Mouse (Mus musculus): ENCODE results near the gene Hexdc. TPM values are rescaled to one million over a fixed set of nuclear protein-coding genes. Genes with fewer than 3 reads are reported as not detected.
A peak's percentile ranks its signal among the peaks of the same experiment; 100 is the strongest.

Gene Hexdc
- total RNA-seq, 2 experiments from 2014 or later: 21.2 to 26.8 TPM

DNA sequence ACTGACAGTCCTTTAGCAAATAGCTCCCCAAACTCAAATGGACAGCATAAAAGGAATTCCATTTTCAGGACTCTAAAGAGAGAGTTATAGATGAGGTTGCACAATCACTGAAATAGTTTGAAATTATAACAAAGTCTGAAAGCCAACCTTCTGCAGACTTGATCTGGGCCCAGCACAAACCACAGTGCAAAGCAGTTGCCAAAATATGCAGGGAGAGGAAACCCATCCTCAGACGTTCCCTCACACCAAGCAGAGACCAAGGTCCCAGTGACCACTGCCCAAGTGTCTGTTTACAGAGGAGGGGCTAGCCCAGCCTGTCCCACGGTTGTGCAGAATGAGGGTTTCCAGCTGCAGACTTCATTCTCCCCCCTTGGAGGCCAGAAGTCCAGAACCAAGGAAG, 5.6 kb upstream of the Hexdc start:
- no peak for TF ChIP-seq CTCF (IDR thresholded peaks at IDR 0.05)
- Histone ChIP-seq H3K4me3 (no peak overlapping the region), H3K27ac (no peak overlapping the region)
- no peak for DNase-seq (ENCODE audit: extremely low spot score in 1 of 2, low spot score in 2 of 2)
- intact Hi-C loops (cut with DNase I): no loop called here

DNA sequence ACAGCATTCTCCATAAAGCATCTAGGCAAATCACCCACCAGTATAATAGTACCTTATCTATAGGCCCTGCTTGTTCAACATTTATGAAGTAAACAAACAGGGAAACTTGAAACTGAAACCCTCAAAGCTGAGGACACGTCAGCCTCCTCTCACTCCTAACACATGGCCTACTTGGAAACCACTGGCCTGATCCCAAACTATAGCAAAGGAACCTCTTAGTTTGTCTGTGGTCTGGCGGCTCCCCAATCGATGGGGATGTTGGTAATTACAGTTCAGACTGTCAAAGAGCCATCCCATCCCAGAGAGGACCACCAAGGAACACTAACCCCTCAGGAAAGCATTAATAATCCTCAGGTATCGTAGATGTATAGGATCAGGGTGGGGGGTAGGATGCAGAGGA, 4.4 kb upstream of the Hexdc start:
- H3K27ac ChIP-seq: no peak overlapping the region
- no peak overlapping the region for H3K4me3 ChIP-seq
- TF ChIP-seq CTCF (IDR thresholded peaks at IDR 0.05): no peak
- DNase-seq (ENCODE audit: extremely low spot score in 1 of 2, low spot score in 2 of 2): no peak
- intact Hi-C loops (cut with DNase I): no loop called here

DNA sequence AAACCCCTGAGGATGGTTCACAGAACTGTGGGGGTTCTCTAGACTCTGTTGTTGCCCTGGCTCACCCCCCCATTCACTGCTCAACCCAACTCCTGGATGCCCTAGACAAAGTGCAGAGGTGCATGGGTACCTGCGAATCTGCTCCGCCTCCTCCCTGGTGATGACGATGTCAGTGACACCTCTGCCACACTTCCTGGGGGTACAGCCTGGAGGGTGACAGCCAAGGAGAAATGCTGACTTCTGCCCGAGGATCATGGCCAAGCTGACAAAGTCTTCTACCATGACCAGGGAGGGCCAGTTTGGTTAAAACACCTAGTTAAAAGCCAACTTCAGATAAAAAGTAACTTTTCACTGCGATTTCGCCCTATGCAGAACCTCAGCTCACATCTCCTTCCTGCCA, 3.5 kb upstream of the Hexdc start:
- intact Hi-C loops (cut with DNase I): no loop called here
- TF ChIP-seq CTCF (IDR thresholded peaks at IDR 0.05): no peak
- no peak for DNase-seq (ENCODE audit: extremely low spot score in 1 of 2, low spot score in 2 of 2)
- Histone ChIP-seq H3K4me3 (no peak overlapping the region), H3K27ac (no peak overlapping the region)

DNA sequence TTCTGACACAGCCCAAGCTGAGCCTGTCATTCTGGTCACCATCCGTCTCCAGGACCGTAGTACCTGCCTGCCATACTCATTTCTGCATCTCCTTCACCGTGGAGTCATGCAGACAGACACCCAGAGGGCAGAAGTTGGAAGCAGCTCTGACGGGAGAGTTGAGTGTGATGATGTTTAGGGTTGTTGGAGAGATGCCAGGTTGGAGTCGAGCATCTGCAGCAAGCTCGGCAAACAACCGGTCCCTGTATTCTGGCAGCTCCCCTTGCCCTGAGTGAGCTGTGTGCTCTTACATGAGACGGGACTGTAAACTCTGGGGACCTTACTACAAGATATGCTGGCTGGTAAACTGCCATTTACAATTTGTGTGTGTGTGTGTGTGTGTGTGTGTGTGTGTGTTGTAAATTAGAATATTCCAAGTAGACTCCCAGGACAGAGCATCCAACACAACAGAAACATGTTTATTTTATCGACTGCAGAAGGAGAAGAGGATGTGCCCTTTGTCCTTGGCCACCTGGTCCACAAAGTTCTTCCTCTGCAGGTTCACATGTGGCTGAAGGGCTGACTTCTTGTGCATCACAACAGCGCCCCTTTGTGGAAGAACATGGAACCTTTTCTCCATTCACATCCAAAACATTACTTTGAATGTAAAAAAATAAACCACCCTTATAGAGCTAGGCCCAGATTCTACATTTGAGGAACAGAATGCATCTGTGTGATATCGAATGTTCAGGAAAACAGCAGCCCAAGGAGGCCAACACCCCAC, 2.6 kb upstream of the Hexdc start:
- TF ChIP-seq CTCF (IDR thresholded peaks at IDR 0.05): peak; percentile 59
- no peak for DNase-seq (ENCODE audit: extremely low spot score in 1 of 2, low spot score in 2 of 2)
- no peak overlapping the region for H3K27ac ChIP-seq
- no peak overlapping the region for H3K4me3 ChIP-seq
- intact Hi-C loops (cut with DNase I): no loop called here

DNA sequence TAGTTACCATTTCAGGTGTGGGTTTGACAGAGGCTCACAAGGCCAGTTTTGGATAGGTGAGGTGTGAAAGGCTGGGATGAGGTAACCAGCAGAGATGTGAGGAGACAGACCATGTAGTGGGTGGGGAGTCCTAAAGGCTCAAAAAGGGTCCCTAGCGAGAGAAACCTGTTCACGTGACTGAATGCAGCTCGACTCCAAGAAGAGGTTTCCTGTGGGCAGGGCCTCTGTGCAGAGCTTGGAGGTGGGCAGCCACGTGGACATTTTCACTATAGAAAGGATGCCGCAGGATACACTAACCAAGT, 423 bp upstream of the Hexdc start:
- peak overlapping the region; percentile 93 for H3K4me3 ChIP-seq
- intact Hi-C loops (cut with DNase I): no loop called here
- DNase-seq (ENCODE audit: extremely low spot score in 1 of 2, low spot score in 2 of 2): no peak
- H3K27ac ChIP-seq: peak overlapping the region; percentile 47
- no peak for TF ChIP-seq CTCF (IDR thresholded peaks at IDR 0.05)

DNA sequence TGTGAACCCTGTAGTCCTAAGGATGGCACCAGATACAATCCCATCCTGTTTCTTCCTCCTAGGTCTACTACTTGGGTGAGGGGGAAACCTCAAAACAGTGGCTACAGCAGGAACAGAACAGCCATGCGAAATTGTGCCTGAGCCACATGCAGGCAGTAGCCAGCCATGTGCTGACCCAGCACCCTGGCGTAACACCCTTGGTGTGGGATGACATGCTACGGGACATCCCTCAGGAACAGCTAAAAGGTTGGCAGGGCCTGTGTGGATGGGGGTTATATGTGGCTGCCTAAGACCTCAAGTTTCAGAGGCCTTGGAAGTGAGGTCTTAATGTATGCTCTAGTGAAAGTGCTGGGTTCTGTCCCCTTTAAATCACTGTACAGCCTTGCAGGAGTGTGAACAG, 12.6 kb downstream of the Hexdc start:
- no peak for DNase-seq (ENCODE audit: extremely low spot score in 1 of 2, low spot score in 2 of 2)
- TF ChIP-seq CTCF (IDR thresholded peaks at IDR 0.05): no peak
- intact Hi-C loops (cut with DNase I): no loop called here
- Histone ChIP-seq H3K4me3 (no peak overlapping the region), H3K27ac (no peak overlapping the region)

DNA sequence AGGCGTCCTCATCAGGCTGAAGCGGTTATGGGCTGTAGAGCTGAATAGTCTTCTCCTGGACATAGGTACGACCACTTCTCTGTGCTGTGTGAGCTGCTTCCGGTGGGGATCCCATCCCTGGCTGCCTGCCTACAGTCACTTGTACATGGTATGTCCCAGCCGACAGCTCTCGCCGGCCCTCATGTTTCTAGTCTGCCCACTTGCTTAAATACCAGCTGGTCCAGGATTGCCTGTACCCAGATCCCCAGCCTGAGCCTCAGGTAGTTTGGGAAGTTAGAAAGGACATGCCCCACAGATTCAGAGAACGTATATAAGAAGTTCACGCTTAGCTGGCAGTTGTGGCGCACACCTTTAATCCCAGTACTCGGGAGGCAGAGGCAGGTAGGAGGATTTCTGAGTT, 15.5 kb downstream of the Hexdc start:
- intact Hi-C loops (cut with DNase I): no loop called here
- Histone ChIP-seq H3K4me3 (no peak overlapping the region), H3K27ac (no peak overlapping the region)
- no peak for TF ChIP-seq CTCF (IDR thresholded peaks at IDR 0.05)
- DNase-seq (ENCODE audit: extremely low spot score in 1 of 2, low spot score in 2 of 2): no peak

DNA sequence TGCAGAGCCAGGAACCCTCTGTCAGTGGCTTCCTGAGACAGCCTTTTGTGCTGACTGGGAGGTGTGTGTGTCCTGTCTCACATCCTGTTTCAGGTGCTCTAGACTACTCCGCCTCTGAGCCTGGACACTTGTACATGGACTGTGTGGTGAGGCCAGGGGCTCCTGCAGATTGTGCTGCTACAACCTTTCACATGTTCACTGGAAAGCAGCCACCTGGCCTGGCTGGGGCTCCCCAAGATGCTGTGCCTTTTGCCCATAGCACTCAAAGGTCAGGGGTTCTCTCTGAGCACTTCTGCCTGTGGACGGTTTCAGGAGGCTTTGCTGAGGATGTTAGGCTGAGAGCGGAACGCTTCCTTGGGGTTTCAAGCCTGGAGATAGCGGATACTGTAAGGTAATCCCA, 16.5 kb downstream of the Hexdc start:
- no peak overlapping the region for H3K4me3 ChIP-seq
- TF ChIP-seq CTCF (IDR thresholded peaks at IDR 0.05): no peak
- intact Hi-C loops (cut with DNase I): no loop called here
- H3K27ac ChIP-seq: no peak overlapping the region
- no peak for DNase-seq (ENCODE audit: extremely low spot score in 1 of 2, low spot score in 2 of 2)

DNA sequence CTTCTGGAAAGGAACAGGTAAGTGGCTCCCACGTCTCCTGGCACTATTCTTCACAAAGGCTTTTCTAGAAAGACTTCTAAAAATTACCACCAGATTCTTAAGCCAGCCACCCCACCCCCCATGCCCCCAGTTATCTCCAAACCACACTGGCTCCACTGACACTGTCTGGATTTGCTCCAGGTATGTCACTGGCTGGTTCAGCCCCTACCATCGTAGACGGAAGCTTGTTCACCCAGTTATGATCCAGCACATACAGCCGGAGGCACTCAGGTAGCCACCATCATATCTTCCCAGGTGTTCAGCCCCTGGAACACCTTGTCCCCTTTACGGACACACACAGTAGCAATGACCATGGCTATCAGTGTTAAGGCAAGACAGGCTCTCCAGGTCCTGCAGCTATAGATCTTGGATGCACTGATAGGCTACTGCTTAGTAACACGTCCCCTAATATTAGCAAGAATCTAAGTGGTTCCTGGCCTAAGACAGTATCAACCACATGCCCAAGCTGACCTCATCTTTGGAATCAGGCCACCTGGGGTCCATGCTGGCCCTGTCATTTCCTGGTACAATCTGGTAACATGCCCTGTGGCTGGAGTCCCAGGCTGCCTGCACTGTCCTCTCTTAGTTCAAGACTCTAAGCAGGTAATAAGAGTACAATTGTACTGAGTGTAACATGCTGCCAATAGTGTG, 17.2 kb downstream of the Hexdc start:
- Histone ChIP-seq H3K27ac (no peak overlapping the region), H3K4me3 (no peak overlapping the region)
- intact Hi-C loops (cut with DNase I): no loop called here
- DNase-seq (ENCODE audit: extremely low spot score in 1 of 2, low spot score in 2 of 2): no peak
- no peak for TF ChIP-seq CTCF (IDR thresholded peaks at IDR 0.05)

DNA sequence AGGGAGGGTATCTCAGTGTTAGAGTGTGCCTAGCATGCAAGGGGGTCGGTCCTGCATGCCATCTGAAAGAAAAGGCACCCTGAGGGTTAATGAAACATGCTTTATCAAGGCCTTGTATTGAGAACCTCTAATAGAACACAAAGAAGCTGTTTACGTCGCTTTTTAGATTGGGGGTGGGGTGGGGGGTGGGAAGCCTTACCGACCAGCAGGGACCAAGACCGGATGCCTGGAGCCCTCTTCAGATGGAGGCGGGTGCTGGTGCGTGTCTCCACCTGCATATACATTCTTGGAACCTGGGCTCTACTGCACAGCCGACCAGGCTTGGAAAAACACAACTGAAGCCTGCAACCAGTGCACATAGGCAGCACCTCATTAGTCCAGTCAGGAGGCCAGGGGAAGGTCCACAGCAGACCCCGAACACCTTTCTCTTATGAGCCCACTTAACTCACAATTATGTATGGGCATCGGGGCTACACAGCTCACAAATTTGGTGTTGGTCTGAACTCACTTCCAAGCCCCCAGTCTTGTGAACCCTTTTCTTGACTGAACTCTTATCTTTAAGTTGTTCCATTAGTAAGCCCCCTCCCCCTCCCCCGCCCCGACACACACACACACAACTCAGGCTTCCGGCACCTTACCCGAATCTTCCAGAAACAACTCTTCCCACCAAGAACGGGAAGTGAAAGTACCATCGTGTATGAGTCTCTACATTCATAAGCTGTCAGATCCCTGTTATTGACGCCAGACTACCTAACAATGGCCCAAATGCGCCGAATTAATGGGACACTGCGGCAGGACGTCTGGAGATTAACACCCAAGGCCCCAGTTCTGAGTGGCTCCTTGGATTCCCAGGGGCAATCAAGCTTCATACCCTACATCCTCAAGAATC, 24.1 kb downstream of the Hexdc start:
- Histone ChIP-seq H3K27ac (peak overlapping the region; percentile 86), H3K4me3 (peak overlapping the region; percentile 94)
- no peak for DNase-seq (ENCODE audit: extremely low spot score in 1 of 2, low spot score in 2 of 2)
- intact Hi-C loops (cut with DNase I): no loop called here
- no peak for TF ChIP-seq CTCF (IDR thresholded peaks at IDR 0.05)

DNA sequence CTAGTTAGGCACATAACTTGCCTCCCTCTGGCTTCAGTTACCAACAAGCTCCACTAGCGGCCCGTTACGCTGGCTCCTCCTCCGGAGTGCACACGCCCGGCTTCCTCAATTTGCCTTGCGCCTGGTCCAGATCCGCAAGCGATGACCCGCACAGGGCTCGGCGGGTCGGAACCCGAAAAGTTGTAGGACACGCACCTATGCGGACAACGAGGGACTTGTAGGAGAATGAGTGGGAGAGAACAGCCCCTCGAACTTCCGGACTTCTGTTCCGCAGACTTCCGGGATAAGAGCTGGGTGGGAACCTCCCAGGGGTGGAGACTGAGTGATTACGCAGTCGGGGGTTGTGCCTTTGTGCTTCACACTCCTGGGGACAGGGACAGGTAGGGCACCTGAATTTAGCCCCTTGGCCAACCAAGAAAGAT, 24.8 kb downstream of the Hexdc start, which contains the start of gene Cybc1:
TSS of gene Cybc1 (minus strand) at position 305 of the 422 bp plus-strand sequence.
- peak; percentile 63 to 67 for DNase-seq (ENCODE audit: extremely low spot score in 1 of 2, low spot score in 2 of 2)
- peak; percentile 33 for TF ChIP-seq CTCF (IDR thresholded peaks at IDR 0.05)
- intact Hi-C loops (cut with DNase I): no loop called here
- peak within 1 kb of the TSS; percentile 94 for H3K4me3 ChIP-seq
- peak within 1 kb of the TSS; percentile 86 for H3K27ac ChIP-seq

DNA sequence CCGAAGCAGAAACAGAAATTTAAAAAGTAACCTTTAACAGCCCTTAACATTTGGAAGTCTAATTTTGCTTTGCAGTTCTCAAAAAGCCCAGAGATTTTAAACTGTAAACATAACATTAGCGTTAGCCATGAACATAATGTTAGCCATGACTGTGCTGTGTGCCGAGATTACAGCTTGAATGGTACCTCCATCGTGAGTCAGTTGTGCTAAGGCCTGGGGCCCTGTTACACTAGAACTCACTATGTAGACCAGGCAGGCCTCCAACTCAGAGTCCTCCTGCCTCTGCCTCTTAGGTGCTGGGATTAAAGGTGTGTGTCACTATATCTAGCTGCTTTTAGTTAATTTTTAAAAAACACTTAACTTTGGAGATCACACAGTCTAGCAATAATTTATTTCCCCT, 27.0 kb downstream of the Hexdc start:
- Histone ChIP-seq H3K4me3 (no peak overlapping the region), H3K27ac (peak overlapping the region; percentile 4; the same call in 1 of the 2 replicates)
- TF ChIP-seq CTCF (IDR thresholded peaks at IDR 0.05): no peak
- intact Hi-C loops (cut with DNase I): loop anchor here (10.0 kb wide), 1 partner anchor 204 kb away; the partner anchor contains the start of gene Fn3k
- no peak for DNase-seq (ENCODE audit: extremely low spot score in 1 of 2, low spot score in 2 of 2)
